Mouse (Mus musculus) cortical plate, adult 2 months (tissue): ENCODE data around the gene Gm5861.
"Not testable (repeated sequence)": the region's sequence is repeated elsewhere in the genome, so short reads cannot be mapped to it uniquely, and the experiment has no call there.

Experiments used
- CTCF ChIP-seq: fragments of 200-500 bp; IDR thresholded peaks from 2 replicates; pipeline ENCODE4 v1.5.1; 2011; ENCODE audit warnings: mild to moderate bottlenecking, control low read depth, low read length; ENCODE audit not compliant: insufficient read depth; ENCODE audit errors: extremely low read depth
- POLR2A ChIP-seq: fragments of 200-500 bp; IDR thresholded peaks from 2 replicates; pipeline ENCODE4 v1.6.1; 2011; ENCODE audit warnings: mild to moderate bottlenecking, low read length, control low read depth; ENCODE audit not compliant: insufficient read depth; ENCODE audit errors: extremely low read depth

- TF ChIP-seq CTCF, POLR2A: not testable (repeated sequence)
These were observed 44.8 kb upstream of the Gm5861 start for GRCm38 (mm10) chr5:11138031-11138430.
